8 mouse cellular contexts compared by ENCODE assay signal in genomic region chr4:155562725-155563399, GRCm38 (mm10). TPM values are rescaled to one million over a fixed set of nuclear protein-coding genes. Genes with fewer than 3 reads are reported as not detected.
DNase-seq lines count a peak whose midpoint lies in the region; ATAC-seq and TF ChIP-seq lines count a peak whose summit lies in the region.

No protein-coding gene starts in this region.

- peak overlapping the region; percentile 89 for H3K4me3 ChIP-seq in embryonic facial prominence, embryonic 12.5 days
- H3K4me3 ChIP-seq in myocyte: peak overlapping the region; percentile 81

- H3K27ac ChIP-seq in embryonic facial prominence, embryonic 12.5 days: peak overlapping the region; percentile 90

- H3K36me3 ChIP-seq in embryonic facial prominence, embryonic 12.5 days: peaks cover 33% of the 10 kb centered on the region
- peaks cover 29% of the 10 kb centered on the region for H3K36me3 ChIP-seq in myocyte (ENCODE audit: control insufficient read depth, insufficient read depth)

- peak overlapping the region; percentile 52 for H3K9ac ChIP-seq in embryonic facial prominence, embryonic 12.5 days

- WGBS in embryonic facial prominence, embryonic 12.5 days: 5% methylated on average over 19 of the region's 19 CpGs

- 0 out of 2 replicates have a peak, but pooled peaks have one; percentile 3 for ATAC-seq in embryonic facial prominence, embryonic 12.5 days (ENCODE audit: insufficient number of reproducible peaks, insufficient read depth, low FRiP score, low TSS enrichment)

- peaks cover 35% of the 10 kb centered on the region for H3K4me1 ChIP-seq in embryonic facial prominence, embryonic 12.5 days

- H3K9me3 ChIP-seq in embryonic facial prominence, embryonic 12.5 days: no peaks in the 10 kb centered on the region

- peak overlapping the region; percentile 81 for H3K4me2 ChIP-seq in embryonic facial prominence, embryonic 12.5 days (replicated peaks)
- H3K4me2 ChIP-seq in myocyte (ENCODE audit: low read depth): peak overlapping the region; percentile 98

- peak; percentile 62 for DNase-seq in right cerebral cortex, postnatal 14 days
- no peak for DNase-seq in right cerebral cortex, adult 18-20 months
- peak; percentile 63 for DNase-seq in heart, adult 8-10 months (ENCODE audit: low spot score)
- peak; percentile 55 to 65 for DNase-seq in kidney, adult 8-10 months
- DNase-seq in liver: peak; percentile 28
- DNase-seq in testis, postnatal 14 days (ENCODE audit: low spot score): peak; percentile 74

- H3K79me2 ChIP-seq in myocyte (ENCODE audit: control insufficient read depth, insufficient read depth): peaks cover 38% of the 10 kb centered on the region

- H3ac ChIP-seq in myocyte (ENCODE audit: control insufficient read depth, insufficient read length): peak overlapping the region; percentile 23

- no peaks in the 10 kb centered on the region for H3K27me3 ChIP-seq in embryonic facial prominence, embryonic 12.5 days
- no peaks in the 10 kb centered on the region for H3K27me3 ChIP-seq in myocyte (ENCODE audit: control insufficient read depth, insufficient read depth, insufficient read length)

- peak; percentile 6 for TF ChIP-seq POLR2A in myocyte (IDR thresholded peaks at IDR 0.05; ENCODE audit: insufficient read length, low read depth)

TF ChIP-seq in myocyte, 11 proteins besides CTCF, POLR2A, EP300 and RAD21:
- peak in 2 of 3 experiments; percentile 5 to 33 for TF ChIP-seq MYOD1 (IDR thresholded peaks at IDR 0.05; ENCODE audit: control insufficient read depth in 1 of 3, insufficient read length in 2 of 3, low read depth in 2 of 3)
- no peak for TF ChIP-seq SRF (IDR thresholded peaks at IDR 0.05; ENCODE audit: control insufficient read depth, insufficient read length, low read depth)
- peak in 1 of 3 experiments; percentile 15 for TF ChIP-seq MYOG (IDR thresholded peaks at IDR 0.05; ENCODE audit: control insufficient read depth in 1 of 3, insufficient read depth in 1 of 3, insufficient read length in 2 of 3, low read depth in 2 of 3)

RNA-seq across cellular contexts. Expression of gene Nadk, which starts 0.7 kb away (rescaled TPM):
- polyA plus RNA-seq in embryonic facial prominence, embryonic 12.5 days (2016; fragmentation: Nextera tagmentation; extraction: Ambion mirVana): 96.6 and 101 TPM in 2 replicates
- total RNA-seq in heart, adult 8-10 months (2022): 10 to 100 TPM; 23.8 to 30.2 (median 29.1) TPM
- polyA plus RNA-seq in myocyte (2012; fragmentation: generic; extraction: Trizol): 83.0 TPM

RNA-seq across cellular contexts. Expression of gene Slc35e2, which starts 38.4 kb away (rescaled TPM):
- polyA plus RNA-seq in embryonic facial prominence, embryonic 12.5 days (2016; fragmentation: Nextera tagmentation; extraction: Ambion mirVana): 11.4 and 12.5 TPM in 2 replicates
- total RNA-seq in heart, adult 8-10 months (2022): 1 to 10 TPM; 6.2 to 7.8 (median 6.9) TPM
- polyA plus RNA-seq in myocyte (2012; fragmentation: generic; extraction: Trizol): 3.7 TPM
